Mouse (Mus musculus) intestine, postnatal 0 days (tissue): ENCODE measurements at regions not wholly inside any gene's neighbourhood (a gene's known extent, or its start where the extent isn't known, plus 50 kb on each side); places are given as distances from the start of the nearest gene placed in this dataset.

ENCODE experiments used
- ATAC-seq: fragments of 200-750 bp; cut with Nextera tagmentation; 2 replicates; pipeline ENCODE4 v1.8.0; 2017; ENCODE audit warnings: mild to moderate bottlenecking, moderate TSS enrichment, moderate library complexity
- H3K27ac ChIP-seq: fragments of 300-500 bp; sonication (generic); 2 replicates; pipeline ENCODE4 v1.5.1; 2014; ENCODE audit warnings: mild to moderate bottlenecking, low read depth, low read length, moderate library complexity
- H3K27me3 ChIP-seq: fragments of 300-500 bp; sonication (generic); replicated peaks from 2 replicates; pipeline ENCODE4 v1.6.1; 2014; ENCODE audit warnings: low read length, mixed read lengths; ENCODE audit not compliant: control insufficient read depth, insufficient read depth
- H3K36me3 ChIP-seq: fragments of 300-500 bp; sonication (generic); 2 replicates; pipeline ENCODE4 v1.6.1; 2014; ENCODE audit warnings: mild to moderate bottlenecking, moderate library complexity; ENCODE audit not compliant: control insufficient read depth, insufficient read depth
- H3K4me1 ChIP-seq: fragments of 300-500 bp; sonication (generic); replicated peaks from 2 replicates; pipeline ENCODE4 v1.6.1; 2014; ENCODE audit warnings: antibody characterized with exemption, low read length, mixed read lengths; ENCODE audit not compliant: control insufficient read depth, insufficient read depth
- H3K4me2 ChIP-seq: fragments of 300-500 bp; sonication (generic); replicated peaks from 2 replicates; pipeline ENCODE4 v1.6.1; 2014; ENCODE audit warnings: low read depth, mild to moderate bottlenecking, moderate library complexity
- H3K4me3 ChIP-seq: fragments of 300-500 bp; sonication (generic); 2 replicates; pipeline ENCODE4 v1.5.1; 2014; ENCODE audit warnings: low read depth, low read length
- H3K9ac ChIP-seq: fragments of 300-500 bp; sonication (generic); 2 replicates; pipeline ENCODE4 v1.6.1; 2014; ENCODE audit warnings: mild to moderate bottlenecking, low read depth, low read length
- H3K9me3 ChIP-seq: fragments of 300-500 bp; sonication (generic); 2 replicates; pipeline ENCODE4 v1.6.1; 2016; ENCODE audit warnings: mixed run types; ENCODE audit not compliant: control insufficient read depth
- CTCF ChIP-seq: sonication (generic); IDR thresholded peaks from 2 replicates; pipeline ENCODE4 v1.5.1; 2016; ENCODE audit warnings: low read depth, mild to moderate bottlenecking, control low read depth, antibody characterized with exemption, moderate library complexity
- WGBS: fragments of 180-500 bp; shearing (Covaris S2); extraction: QIAGEN DNeasy Blood & Tissue Kit; methylation state at CpG from one replicate; pipeline ENCODE4 v1.1.7; 2014; 5-methylcytosine and 5-hydroxymethylcytosine counted together

GRCm38 (mm10) chr5:77672073-77672924 is 264.5 kb upstream of the Igfbp7 start:
- Histone ChIP-seq H3K9ac (no peak overlapping the region), H3K27me3 (no peaks in the 10 kb centered on the region), H3K4me2 (no peak overlapping the region), H3K27ac (no peak overlapping the region), H3K4me1 (no peaks in the 10 kb centered on the region), H3K4me3 (no peak overlapping the region), H3K9me3 (no peaks in the 10 kb centered on the region), H3K36me3 (no peaks in the 10 kb centered on the region)
- ATAC-seq, result no peak
- 80% methylated on average over 15 of the region's 15 CpGs for WGBS
- TF ChIP-seq CTCF, result no peak

- H3K36me3 ChIP-seq, result no peaks in the 10 kb centered on the region
- H3K4me3 ChIP-seq, result no peak overlapping the region
- WGBS, result 66% methylated on average over 3 of the region's 3 CpGs
- no peak overlapping the region for H3K4me2 ChIP-seq
- H3K27me3 ChIP-seq, result no peaks in the 10 kb centered on the region
- no peak for ATAC-seq
- H3K9ac ChIP-seq, result no peak overlapping the region
- no peaks in the 10 kb centered on the region for H3K4me1 ChIP-seq
- H3K27ac ChIP-seq, result no peak overlapping the region
- no peak for TF ChIP-seq CTCF
- H3K9me3 ChIP-seq, result no peaks in the 10 kb centered on the region
Observed at GRCm38 (mm10) chr5:77663096-77663495, 255.3 kb upstream of the Igfbp7 start.

- ATAC-seq, result no peak
- Histone ChIP-seq H3K9me3 (no peaks in the 10 kb centered on the region), H3K27ac (no peak overlapping the region), H3K4me1 (no peaks in the 10 kb centered on the region), H3K36me3 (no peaks in the 10 kb centered on the region), H3K27me3 (no peaks in the 10 kb centered on the region), H3K4me2 (no peak overlapping the region), H3K9ac (no peak overlapping the region), H3K4me3 (no peak overlapping the region)
- WGBS, result 90% methylated on average over 6 of the region's 6 CpGs
- TF ChIP-seq CTCF, result no peak
Observed at GRCm38 (mm10) chr5:77659016-77659415, 251.2 kb upstream of the Igfbp7 start.

GRCm38 (mm10) chr5:77644651-77645050 is 236.8 kb upstream of the Igfbp7 start:
- Histone ChIP-seq H3K36me3 (no peaks in the 10 kb centered on the region), H3K4me2 (no peak overlapping the region), H3K27me3 (no peaks in the 10 kb centered on the region), H3K4me3 (no peak overlapping the region), H3K27ac (no peak overlapping the region), H3K9me3 (no peaks in the 10 kb centered on the region), H3K4me1 (no peaks in the 10 kb centered on the region), H3K9ac (no peak overlapping the region)
- 92% methylated on average over 5 of the region's 5 CpGs for WGBS
- TF ChIP-seq CTCF, result no peak
- no peak for ATAC-seq

GRCm38 (mm10) chr5:77620402-77620801 is 212.6 kb upstream of the Igfbp7 start:
- TF ChIP-seq CTCF, result no peak
- no peaks in the 10 kb centered on the region for H3K9me3 ChIP-seq
- 78% methylated on average over 4 of the region's 4 CpGs for WGBS
- H3K9ac ChIP-seq, result no peak overlapping the region
- no peak overlapping the region for H3K4me3 ChIP-seq
- no peak overlapping the region for H3K4me2 ChIP-seq
- no peak for ATAC-seq
- H3K4me1 ChIP-seq, result no peaks in the 10 kb centered on the region
- no peak overlapping the region for H3K27ac ChIP-seq
- H3K27me3 ChIP-seq, result no peaks in the 10 kb centered on the region
- no peaks in the 10 kb centered on the region for H3K36me3 ChIP-seq

- no peak overlapping the region for H3K9ac ChIP-seq
- ATAC-seq, result no peak
- H3K4me2 ChIP-seq, result no peak overlapping the region
- TF ChIP-seq CTCF, result no peak
- no peak overlapping the region for H3K27ac ChIP-seq
- H3K4me1 ChIP-seq, result no peaks in the 10 kb centered on the region
- 83% methylated on average over 6 of the region's 6 CpGs for WGBS
- H3K36me3 ChIP-seq, result no peaks in the 10 kb centered on the region
- no peaks in the 10 kb centered on the region for H3K9me3 ChIP-seq
- no peak overlapping the region for H3K4me3 ChIP-seq
- H3K27me3 ChIP-seq, result no peaks in the 10 kb centered on the region
Observed at GRCm38 (mm10) chr5:77610496-77610895, 202.7 kb upstream of the Igfbp7 start.
